8 mouse cellular contexts compared by ENCODE assay signal in the genomic region with DNA sequence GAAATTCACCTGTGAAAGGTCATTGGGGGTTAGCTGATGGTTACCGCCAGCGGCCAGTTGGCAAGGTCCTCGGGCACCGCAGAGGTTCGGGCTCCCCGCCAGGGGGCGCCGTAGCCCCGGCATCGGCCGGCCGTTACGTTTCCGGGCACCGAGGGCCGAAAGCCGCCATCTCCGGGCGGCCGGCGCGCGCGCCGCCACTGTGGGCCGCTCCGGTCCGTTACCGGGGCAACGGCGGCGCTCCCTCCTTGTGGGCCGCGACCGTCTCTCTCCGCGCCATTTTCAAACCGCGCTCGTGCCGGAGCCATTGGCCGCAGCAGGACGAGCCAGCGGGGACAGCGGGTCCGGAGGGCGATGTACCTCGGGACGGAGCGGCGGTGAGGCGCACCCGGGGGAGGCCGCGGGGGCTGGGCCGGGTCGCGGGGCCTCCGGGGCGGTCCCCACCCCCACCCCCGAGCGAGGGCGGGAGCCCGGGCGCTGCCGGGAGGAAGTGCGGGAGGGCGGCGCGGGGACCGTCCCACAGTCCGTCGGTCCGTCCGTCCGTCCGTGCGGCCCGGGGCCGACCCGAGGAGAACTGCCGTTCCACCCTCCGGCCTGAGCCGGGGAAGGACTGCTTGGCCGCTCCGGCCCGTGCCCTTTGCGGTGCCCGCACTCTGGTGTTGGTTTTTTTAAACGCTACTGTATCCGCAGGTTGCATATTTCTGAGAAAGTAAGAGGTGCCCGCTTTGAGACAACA. TPM values are rescaled to one million over a fixed set of nuclear protein-coding genes. Genes with fewer than 3 reads are reported as not detected.
DNase-seq lines count a peak whose midpoint lies in the region; ATAC-seq and TF ChIP-seq lines count a peak whose summit lies in the region.

A gene (plus strand): TSS at position 148 of the 733 bp plus-strand sequence.

- no peak for TF ChIP-seq POLR2A in heart, adult 2 months (IDR thresholded peaks at IDR 0.05; ENCODE audit: insufficient read depth, low read depth, low read length)
- no peak for TF ChIP-seq POLR2A in limb, embryonic 14.5 days (IDR thresholded peaks at IDR 0.05; ENCODE audit: borderline replicate concordance, extremely low read depth, insufficient read depth, insufficient read length)
- no peak for TF ChIP-seq POLR2A in spleen, adult 2 months (IDR thresholded peaks at IDR 0.05; ENCODE audit: low read depth, low read length)

- H3K9me3 ChIP-seq in embryonic facial prominence, embryonic 13.5 days = no peaks in the 10 kb centered on the region
- H3K9me3 ChIP-seq in limb, embryonic 14.5 days (ENCODE audit: control insufficient read depth, low read length) = no peaks in the 10 kb centered on the region
- H3K9me3 ChIP-seq in midbrain, embryonic 16.5 days (replicated peaks; ENCODE audit: control insufficient read depth, low read length, poor library complexity, severe bottlenecking) = no peaks in the 10 kb centered on the region

- intact Hi-C loops in heart, adult 2 months (cut with DNase I) = loop anchor here (1.0 to 5.0 kb wide), 2 partner anchors 61 to 255 kb away; a partner anchor contains a TSS

- peak within 1 kb of the TSS; percentile 90 for H3K9ac ChIP-seq in embryonic facial prominence, embryonic 13.5 days
- H3K9ac ChIP-seq in heart, adult 2 months (ENCODE audit: low read depth, low read length) = peak within 1 kb of the TSS; percentile 91
- H3K9ac ChIP-seq in limb, embryonic 14.5 days (ENCODE audit: low read depth, low read length, severe bottlenecking) = peak within 1 kb of the TSS; percentile 81
- peak within 1 kb of the TSS; percentile 82 for H3K9ac ChIP-seq in midbrain, embryonic 16.5 days (ENCODE audit: low read depth, low read length)

- peaks cover 19% of the 10 kb centered on the region for H3K36me3 ChIP-seq in embryonic facial prominence, embryonic 13.5 days
- H3K36me3 ChIP-seq in heart, adult 2 months (ENCODE audit: control insufficient read depth, insufficient read depth, low read length) = no peaks in the 10 kb centered on the region
- H3K36me3 ChIP-seq in limb, embryonic 14.5 days (ENCODE audit: control insufficient read depth, insufficient read depth, low read length) = peaks cover 10% of the 10 kb centered on the region; the same call in 1 of the 2 replicates
- no peaks in the 10 kb centered on the region for H3K36me3 ChIP-seq in midbrain, embryonic 16.5 days (ENCODE audit: control insufficient read depth, insufficient read depth, low read length)
- H3K36me3 ChIP-seq in spleen, adult 2 months (ENCODE audit: control insufficient read depth, insufficient read depth, low read length) = peaks cover 7% of the 10 kb centered on the region

- ATAC-seq in embryonic facial prominence, embryonic 13.5 days (ENCODE audit: insufficient number of reproducible peaks, insufficient read depth, low FRiP score, low TSS enrichment, low read depth) = peak; percentile 81
- ATAC-seq in limb, embryonic 14.5 days (ENCODE audit: low FRiP score, low read depth) = peak; percentile 97
- peak; percentile 97 for ATAC-seq in midbrain, embryonic 16.5 days

- peak within 1 kb of the TSS; percentile 55 for H3K4me2 ChIP-seq in embryonic facial prominence, embryonic 13.5 days
- H3K4me2 ChIP-seq in limb, embryonic 14.5 days (replicated peaks; ENCODE audit: low read depth, low read length, severe bottlenecking) = peak within 1 kb of the TSS; percentile 45
- H3K4me2 ChIP-seq in midbrain, embryonic 16.5 days (ENCODE audit: low read length) = peak within 1 kb of the TSS; percentile 71

- peak; percentile 79 for DNase-seq in 416B (ENCODE audit: low read depth)
- peak; percentile 84 to 85 for DNase-seq in adrenal gland, postnatal 4 days (ENCODE audit: low spot score in 2 of 2)
- DNase-seq in heart, adult 2 months = peak; percentile 91 to 92
- DNase-seq in kidney, adult 8-10 months = peak; percentile 77 to 79
- peak; percentile 87 for DNase-seq in limb, embryonic 14.5 days (ENCODE audit: low spot score)
- DNase-seq in spleen, adult 2 months (ENCODE audit: low read depth in 1 of 2, low spot score in 2 of 2) = peak; percentile 56 to 84

- no peaks in the 10 kb centered on the region for H3K27me3 ChIP-seq in embryonic facial prominence, embryonic 13.5 days
- H3K27me3 ChIP-seq in heart, adult 2 months (ENCODE audit: control insufficient read depth, insufficient read depth, low read length) = no peaks in the 10 kb centered on the region
- no peaks in the 10 kb centered on the region for H3K27me3 ChIP-seq in limb, embryonic 14.5 days (ENCODE audit: control insufficient read depth, insufficient read depth, low read length)
- no peaks in the 10 kb centered on the region for H3K27me3 ChIP-seq in midbrain, embryonic 16.5 days (ENCODE audit: control insufficient read depth, insufficient read depth, low read depth, low read length)
- no peaks in the 10 kb centered on the region for H3K27me3 ChIP-seq in spleen, adult 2 months (ENCODE audit: control insufficient read depth, insufficient read depth, low read length)

- peak within 1 kb of the TSS; percentile 84 for H3K4me3 ChIP-seq in embryonic facial prominence, embryonic 13.5 days
- H3K4me3 ChIP-seq in heart, adult 2 months = peak within 1 kb of the TSS; percentile 82
- peak within 1 kb of the TSS; percentile 70 for H3K4me3 ChIP-seq in limb, embryonic 14.5 days (replicated peaks; ENCODE audit: low read length)
- peak within 1 kb of the TSS; percentile 96 for H3K4me3 ChIP-seq in midbrain, embryonic 16.5 days (ENCODE audit: low read depth, low read length)
- H3K4me3 ChIP-seq in spleen, adult 2 months (ENCODE audit: extremely low read depth, insufficient read depth, insufficient read length) = peak within 1 kb of the TSS; percentile 83

- H3K79me2 ChIP-seq in heart, adult 2 months (replicated peaks; ENCODE audit: control insufficient read depth, insufficient read depth, low read length) = no peaks in the 10 kb centered on the region

- under 1% methylated on average over 68 of the region's 92 CpGs for WGBS in embryonic facial prominence, embryonic 13.5 days
- WGBS in heart, adult 2 months = under 1% methylated on average over 91 of the region's 92 CpGs
- under 1% methylated on average over 72 of the region's 92 CpGs for WGBS in limb, embryonic 14.5 days
- under 1% methylated on average over 74 of the region's 92 CpGs for WGBS in midbrain, embryonic 16.5 days
- under 1% methylated on average over 89 of the region's 92 CpGs for WGBS in spleen, adult 2 months

- H3K4me1 ChIP-seq in embryonic facial prominence, embryonic 13.5 days = peaks cover 4% of the 10 kb centered on the region; the same call in 1 of the 2 replicates
- H3K4me1 ChIP-seq in heart, adult 2 months (ENCODE audit: control insufficient read depth, insufficient read depth, low read length) = no peaks in the 10 kb centered on the region
- peaks cover 8% of the 10 kb centered on the region; the same call in 1 of the 2 replicates for H3K4me1 ChIP-seq in limb, embryonic 14.5 days (ENCODE audit: control insufficient read depth, insufficient read depth, low read length)
- H3K4me1 ChIP-seq in midbrain, embryonic 16.5 days (ENCODE audit: control insufficient read depth, insufficient read depth, low read length) = peaks cover 10% of the 10 kb centered on the region
- no peaks in the 10 kb centered on the region for H3K4me1 ChIP-seq in spleen, adult 2 months (ENCODE audit: control insufficient read depth, insufficient read depth, insufficient read length)

- TF ChIP-seq CTCF in heart, adult 2 months (IDR thresholded peaks at IDR 0.05) = 0 out of 2 replicates have a peak, but pooled peaks have one; percentile 99
- peak; percentile 85 for TF ChIP-seq CTCF in spleen, adult 2 months (IDR thresholded peaks at IDR 0.05; ENCODE audit: extremely low read depth, insufficient read depth, insufficient read length, insufficient replicate concordance)

- peak within 1 kb of the TSS; percentile 88 for H3K27ac ChIP-seq in embryonic facial prominence, embryonic 13.5 days
- peak within 1 kb of the TSS; percentile 88 for H3K27ac ChIP-seq in heart, adult 2 months
- peak within 1 kb of the TSS; percentile 78 for H3K27ac ChIP-seq in limb, embryonic 14.5 days (replicated peaks; ENCODE audit: low read depth, low read length)
- H3K27ac ChIP-seq in midbrain, embryonic 16.5 days (ENCODE audit: low read length) = peak within 1 kb of the TSS; percentile 79
- H3K27ac ChIP-seq in spleen, adult 2 months (ENCODE audit: insufficient read depth, low read length) = peak within 1 kb of the TSS; percentile 75

- no peak for TF ChIP-seq EP300 in heart, adult 2 months (IDR thresholded peaks at IDR 0.05; ENCODE audit: insufficient read depth, low read depth, low read length)

RNA-seq across cellular contexts. Expression of the gene that starts here (rescaled TPM):
- total RNA-seq in adrenal gland, postnatal 4 days (2021) = 1 to 10 TPM; 8.4 to 9.0 TPM
- polyA plus RNA-seq in embryonic facial prominence, embryonic 13.5 days (2015; fragmentation: Nextera tagmentation; extraction: Ambion mirVana) = 10.1 and 10.9 TPM in 2 replicates
- 1 to 10 TPM; 3.0 to 3.5 TPM for total RNA-seq in heart, adult 2 months (2021)
- 0.94 and 1.4 TPM in 2 replicates for polyA plus RNA-seq in heart, adult 2 months (2012; rRNA removed)
- 7.7 and 10.3 TPM in 2 replicates for polyA plus RNA-seq in limb, embryonic 14.5 days (2012; rRNA removed)
- polyA plus RNA-seq in limb, embryonic 14.5 days (2014; fragmentation: Nextera tagmentation; extraction: Ambion mirVana) = 6.9 and 8.5 TPM in 2 replicates
- polyA plus RNA-seq in midbrain, embryonic 16.5 days (2015; fragmentation: Nextera tagmentation; extraction: Ambion mirVana) = 3.3 and 3.6 TPM in 2 replicates
- polyA plus RNA-seq in spleen, adult 2 months (2012; rRNA removed) = 1.3 and 1.6 TPM in 2 replicates

Comparison
In these comparisons a context has a peak if more than half of its experiments do, and no peak if none do; other contexts are left out.
1. Peak in every context shown above with its lines: DNase-seq, ATAC-seq, H3K4me3 ChIP-seq and H3K27ac ChIP-seq.